Mouse (Mus musculus) gastrocnemius, adult 8-10 months (tissue): ENCODE data around the gene Notch2. TPM values are rescaled to one million over a fixed set of nuclear protein-coding genes. Genes with fewer than 3 reads are reported as not detected.

ENCODE experiments used
- DNase-seq, 2 experiments: peaks; one replicate each; pipeline ENCODE4 v3.0.0; 2022; ENCODE audit warnings: low spot score in 2 of 2
- total RNA-seq, 4 experiments: library from RNA; stranded (reverse); gene quantifications; 2 replicates each; pipeline ENCODE4 v1.2.4; 2022

Gene Notch2
- total RNA-seq, 4 experiments from 2014 or later, result 5.6 to 7.9 (median 6.9) TPM

DNA sequence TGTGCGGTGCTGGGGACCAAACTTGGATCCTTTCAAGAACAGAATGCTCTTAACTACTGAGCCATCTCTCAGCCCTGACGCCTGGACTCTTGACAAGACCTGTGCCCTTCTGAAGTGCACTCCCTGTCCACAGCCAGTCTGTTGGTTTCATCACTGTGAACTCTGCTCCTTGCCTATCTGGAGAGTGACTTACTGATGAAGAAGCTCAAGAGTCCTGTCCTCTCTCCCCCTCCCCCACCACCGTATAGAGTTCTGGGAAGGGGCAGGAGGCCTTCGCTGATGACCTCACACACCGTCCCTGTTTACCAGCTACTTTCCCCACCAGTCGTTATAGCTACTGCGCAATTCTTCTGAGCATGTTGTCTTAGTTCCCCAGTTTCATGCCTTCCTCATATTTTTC is 55.8 kb downstream of the Notch2 start:
- no peak for DNase-seq

DNA sequence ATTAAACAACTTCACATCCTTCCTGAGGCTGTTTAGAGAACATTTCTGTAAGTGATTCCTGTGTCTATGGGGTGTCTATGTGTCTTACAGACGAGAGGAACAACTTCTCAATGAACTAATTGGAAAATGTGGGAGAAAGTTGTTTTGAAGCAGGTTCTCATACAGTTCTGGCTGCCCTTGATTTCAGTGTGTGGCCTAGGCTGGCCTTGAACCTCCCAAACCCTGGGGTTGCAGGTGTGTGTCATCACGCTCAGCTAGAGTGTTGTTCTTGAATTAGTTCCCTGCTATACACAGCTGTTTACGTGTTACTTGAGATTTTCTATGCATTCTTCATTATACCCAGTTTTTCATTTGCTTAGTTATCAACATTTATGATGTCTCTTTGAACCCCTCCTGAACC is 56.5 kb downstream of the Notch2 start:
- DNase-seq, result no peak

DNA sequence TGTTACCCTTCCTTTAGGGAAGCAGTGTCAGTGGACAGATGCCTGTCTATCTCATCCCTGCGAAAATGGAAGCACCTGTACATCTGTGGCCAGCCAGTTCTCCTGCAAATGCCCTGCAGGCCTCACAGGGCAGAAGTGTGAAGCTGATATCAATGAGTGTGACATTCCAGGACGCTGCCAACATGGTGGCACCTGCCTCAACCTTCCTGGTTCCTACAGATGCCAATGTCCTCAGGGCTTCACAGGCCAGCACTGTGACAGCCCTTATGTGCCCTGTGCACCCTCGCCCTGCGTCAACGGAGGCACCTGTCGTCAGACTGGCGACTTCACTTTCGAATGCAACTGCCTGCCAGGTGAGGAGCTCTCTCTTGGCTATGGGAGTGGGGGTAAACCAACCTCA is 59.2 kb downstream of the Notch2 start:
- no peak for DNase-seq

DNA sequence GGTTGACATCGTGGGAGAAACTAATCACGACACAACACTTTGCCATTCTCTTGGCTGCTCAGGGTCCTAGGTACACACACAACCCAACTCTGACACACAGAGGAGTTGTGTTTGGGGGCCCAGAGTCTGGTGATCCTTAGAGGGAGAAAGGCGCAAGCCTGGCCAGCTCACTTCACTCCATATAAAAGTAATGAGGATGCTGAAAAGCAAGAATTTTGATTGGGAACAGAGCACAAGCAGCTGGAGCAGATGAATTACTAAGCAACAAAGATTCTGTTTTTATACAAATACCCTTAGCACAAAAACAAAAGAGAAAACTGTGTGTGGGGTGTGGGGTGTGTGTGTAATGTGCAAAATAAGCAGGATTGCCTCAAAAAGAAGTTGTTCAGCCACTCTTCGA is 60.2 kb downstream of the Notch2 start:
- DNase-seq, result no peak

DNA sequence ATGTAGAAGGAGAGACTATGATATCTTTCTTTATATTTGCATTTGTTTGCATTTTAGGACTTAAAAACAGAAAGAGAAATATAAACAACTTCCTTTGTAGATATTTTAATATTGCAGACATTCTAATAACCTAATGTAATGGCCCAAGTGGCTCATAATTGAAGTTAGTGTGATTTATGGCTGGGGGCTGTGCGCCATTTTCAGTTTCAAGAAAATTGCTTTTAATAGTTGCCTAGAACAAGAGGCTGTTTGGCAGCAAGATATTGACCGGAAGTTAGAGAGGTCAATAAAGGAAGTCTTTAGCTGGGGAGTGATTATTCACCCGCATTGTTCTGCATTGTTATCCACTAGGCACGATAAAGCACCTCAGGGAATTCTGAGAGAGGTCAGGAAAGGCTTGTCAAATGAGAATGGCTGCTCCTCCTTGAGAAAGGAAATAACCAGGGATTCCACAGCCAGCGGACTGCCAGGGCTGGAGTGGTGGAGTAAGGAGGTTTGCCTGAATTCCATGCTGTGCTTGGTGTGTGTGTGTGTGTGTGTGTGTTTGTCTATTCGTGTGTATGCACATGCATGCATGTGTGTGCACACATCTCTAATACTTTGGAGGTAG is 61.4 kb downstream of the Notch2 start:
- no peak for DNase-seq

GRCm38 (mm10) chr3:98077866-98078265 is 64.5 kb downstream of the Notch2 start:
- no peak for DNase-seq

- DNase-seq, result no peak
Observed at GRCm38 (mm10) chr3:98078816-98079215, 65.5 kb downstream of the Notch2 start.

DNA sequence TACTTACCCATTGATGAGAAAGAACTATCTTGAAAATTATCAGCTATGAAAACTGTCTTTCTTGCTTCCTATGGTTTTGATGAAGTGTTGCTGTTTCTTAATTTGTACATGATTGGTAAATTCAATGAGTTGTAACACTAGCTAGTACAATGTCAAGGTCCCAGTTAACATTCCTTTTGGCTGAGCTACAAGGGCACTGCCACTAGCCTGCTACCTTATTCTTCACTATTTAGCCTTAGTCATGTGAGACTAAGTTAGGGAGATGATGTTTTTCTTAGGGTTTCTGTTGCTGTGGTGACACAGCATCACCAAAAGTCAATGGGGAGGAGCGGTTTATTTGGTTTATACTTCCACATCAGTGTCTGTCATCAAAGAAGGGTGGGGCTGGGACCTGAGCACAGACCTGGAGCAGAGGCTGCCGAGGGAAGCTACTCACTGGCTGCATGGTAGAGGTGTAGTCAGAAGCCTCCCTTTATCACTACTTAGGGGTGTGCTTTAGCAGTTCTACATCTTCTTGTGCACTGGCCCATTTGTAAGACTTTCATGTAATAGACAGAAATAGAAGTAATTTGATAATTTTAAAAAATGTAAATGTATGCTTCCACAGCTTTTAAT is 66.4 kb downstream of the Notch2 start:
- no peak for DNase-seq

DNA sequence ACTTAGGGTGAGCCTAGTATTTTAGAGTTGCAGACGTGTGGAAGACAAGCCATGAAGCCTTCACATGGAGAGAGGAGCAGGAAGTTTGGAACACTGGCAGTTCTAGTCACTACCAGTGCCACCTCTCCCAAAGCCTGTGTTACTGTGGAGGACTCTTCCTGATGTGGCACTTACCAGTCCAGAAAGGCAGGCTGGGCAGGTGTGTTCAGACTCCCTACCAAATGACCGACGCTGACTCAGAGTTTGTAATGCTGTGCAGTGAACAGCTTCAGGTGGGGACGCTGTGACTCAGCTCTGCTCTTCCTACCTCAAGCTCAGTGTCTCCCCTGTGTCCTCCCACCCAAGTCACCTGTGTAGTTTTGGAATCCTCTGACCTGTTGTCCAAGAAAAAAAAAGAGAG is 67.3 kb downstream of the Notch2 start:
- no peak for DNase-seq

GRCm38 (mm10) chr3:98082188-98082587 is 68.9 kb downstream of the Notch2 start:
- DNase-seq, result no peak

GRCm38 (mm10) chr3:98082972-98083371 is 69.6 kb downstream of the Notch2 start:
- no peak for DNase-seq

DNA sequence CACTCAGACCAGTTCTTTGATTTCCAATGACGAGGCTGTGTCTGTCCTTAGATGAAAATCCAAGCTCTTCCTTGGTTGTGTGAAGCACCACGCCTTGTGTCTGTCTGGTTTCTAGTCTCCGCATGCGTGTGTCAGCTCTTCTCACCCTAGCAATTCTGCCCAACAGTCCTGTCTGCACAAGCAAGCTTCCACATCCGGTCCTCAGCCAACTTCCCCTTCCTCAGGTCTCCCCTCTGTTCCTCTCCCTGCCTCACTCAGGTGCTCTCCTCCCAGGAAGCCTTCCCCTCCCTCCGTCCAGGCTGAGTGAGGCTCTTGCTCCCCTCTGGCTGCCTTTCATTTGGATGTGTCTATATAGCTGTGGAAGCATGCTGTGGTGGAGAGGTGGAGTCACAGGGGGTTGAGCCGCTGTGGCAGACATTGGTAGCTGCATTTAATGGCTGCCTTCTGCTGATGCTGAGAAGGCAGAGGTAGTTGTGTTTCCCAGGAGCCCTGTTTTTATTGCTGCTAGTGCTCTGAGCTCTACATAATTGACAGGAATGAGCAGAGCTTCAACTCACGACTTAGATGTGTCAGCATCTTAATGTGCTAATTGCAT is 70.8 kb downstream of the Notch2 start:
- DNase-seq, result no peak

GRCm38 (mm10) chr3:98084870-98085269 is 71.5 kb downstream of the Notch2 start:
- DNase-seq, result no peak

GRCm38 (mm10) chr3:98085812-98086268 is 72.5 kb downstream of the Notch2 start:
- peak; percentile 50 to 68 for DNase-seq

GRCm38 (mm10) chr3:98086441-98086840 is 73.1 kb downstream of the Notch2 start:
- no peak for DNase-seq

DNA sequence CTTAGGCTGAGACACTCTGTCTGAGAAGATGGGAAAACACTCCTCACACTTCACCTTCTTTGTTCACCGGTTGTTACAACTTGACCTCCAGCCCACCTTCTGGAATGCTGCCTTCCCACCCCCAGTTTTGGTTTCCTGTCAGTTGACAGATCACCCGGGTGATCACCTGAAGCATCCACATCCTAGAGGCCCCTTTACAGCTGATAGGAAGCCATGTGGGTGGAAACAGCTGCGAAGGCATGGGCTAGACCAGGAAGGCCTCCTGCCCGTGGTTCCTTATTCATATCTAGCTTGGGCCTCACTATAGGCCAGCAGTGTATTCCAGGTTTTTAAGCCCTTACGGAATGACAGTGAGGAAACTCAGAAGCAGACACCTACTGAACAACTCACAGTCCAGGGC is 73.5 kb downstream of the Notch2 start:
- DNase-seq, result no peak

DNA sequence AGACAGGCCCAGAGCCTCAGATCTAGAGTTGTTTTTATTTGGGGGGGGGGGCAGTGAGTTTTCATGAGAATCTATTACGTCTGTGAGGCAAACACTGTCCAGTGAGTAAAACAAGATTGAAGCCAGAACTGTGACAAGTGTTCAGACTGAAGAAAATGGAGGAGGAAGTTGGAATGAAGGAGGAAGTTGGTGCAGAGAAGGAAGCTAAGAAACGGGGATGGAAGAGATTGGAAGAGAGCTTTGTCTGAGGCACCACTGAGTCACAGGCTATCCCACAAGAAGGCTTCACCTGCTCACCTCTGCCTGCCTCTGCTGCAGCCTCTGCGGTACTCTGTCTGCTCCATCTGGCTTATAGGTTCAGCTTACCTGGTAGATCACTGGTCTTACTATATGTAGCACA is 74.2 kb downstream of the Notch2 start:
- no peak for DNase-seq

GRCm38 (mm10) chr3:98089702-98090101 is 76.4 kb downstream of the Notch2 start:
- no peak for DNase-seq

DNA sequence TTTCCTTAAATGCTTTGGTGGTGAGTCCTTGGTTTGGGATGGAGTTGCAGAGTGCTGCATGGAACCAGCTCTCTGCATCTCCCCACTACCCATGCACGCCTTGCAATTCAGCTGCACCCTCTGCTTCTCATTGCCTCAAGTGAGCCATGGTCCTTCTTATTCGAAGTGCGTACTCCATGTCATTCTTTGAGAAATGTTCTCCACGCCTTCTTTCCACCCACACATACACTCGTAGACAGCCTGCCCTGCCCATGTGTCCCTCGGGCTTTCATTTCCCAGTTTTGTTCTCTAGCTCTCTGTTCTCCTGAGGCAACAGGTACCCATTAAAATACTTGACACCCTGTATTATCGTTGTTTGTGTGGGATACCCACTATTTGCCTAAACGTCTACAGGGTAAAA is 76.8 kb downstream of the Notch2 start:
- DNase-seq, result no peak

DNA sequence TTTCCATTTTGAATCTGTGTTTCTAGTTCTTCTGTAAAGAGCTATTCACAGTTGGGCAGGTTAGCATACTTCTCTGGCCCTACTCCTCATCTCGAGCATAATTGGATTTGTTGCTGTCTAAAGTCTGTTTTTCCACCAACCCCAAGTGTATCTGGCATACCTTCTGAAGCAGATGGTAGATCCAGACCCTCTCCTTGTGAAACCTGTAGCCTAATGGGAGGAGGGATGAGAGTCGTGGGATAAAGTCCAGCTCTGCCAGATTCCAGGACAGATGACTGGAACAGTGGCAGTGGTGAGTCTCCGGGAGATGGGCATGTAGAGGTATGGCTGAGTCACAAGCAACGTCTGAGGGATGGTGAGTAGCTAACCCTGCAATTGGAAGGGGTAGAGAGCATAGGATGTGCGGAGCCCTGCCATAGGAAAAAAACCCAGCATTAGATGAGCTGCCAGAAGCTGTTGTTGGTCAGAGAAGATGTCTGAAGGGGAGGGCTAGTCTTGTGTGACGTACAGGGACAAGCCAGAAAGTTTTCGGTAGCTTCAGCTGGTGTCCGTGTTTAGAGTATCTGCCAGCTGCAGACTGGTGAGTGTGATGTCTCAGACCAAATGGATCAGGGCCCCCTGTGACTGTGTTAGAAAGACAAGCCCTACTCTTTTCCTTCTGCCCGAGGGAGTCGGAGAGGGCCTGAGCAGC is 79.5 kb downstream of the Notch2 start:
- no peak for DNase-seq

DNA sequence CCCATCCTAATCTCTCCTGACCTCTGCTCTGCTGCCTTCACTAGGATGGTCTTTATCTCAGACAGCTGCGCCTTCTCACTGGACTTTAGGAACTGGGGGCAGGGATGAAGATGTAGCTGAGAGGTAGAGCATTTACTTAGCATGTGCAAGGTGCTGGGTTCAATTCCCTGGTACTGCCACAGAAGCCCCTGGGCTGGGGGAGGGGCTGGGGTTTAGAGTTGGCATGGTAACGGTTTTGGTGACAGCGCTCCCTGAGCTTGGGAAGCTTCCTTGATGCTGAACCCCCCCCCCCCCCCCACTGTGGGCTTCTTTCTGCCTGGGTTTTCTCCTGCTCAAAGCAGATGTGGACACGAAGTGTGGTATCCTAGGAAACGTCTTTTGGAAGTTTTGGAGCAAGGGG is 80.6 kb downstream of the Notch2 start:
- no peak for DNase-seq
